Mouse (Mus musculus) brown adipose tissue, adult 24 weeks (tissue): ENCODE results near the gene Pdzd7. TPM values are rescaled to one million over a fixed set of nuclear protein-coding genes. Genes with fewer than 3 reads are reported as not detected.
A peak's percentile ranks its signal among the peaks of the same experiment; 100 is the strongest.

Experiments used
- H3K27ac ChIP-seq: fragments of 200-500 bp; replicated peaks from 2 replicates; pipeline ENCODE4 v1.5.1; 2012; ENCODE audit warnings: low read depth, mild to moderate bottlenecking, low read length
- H3K4me1 ChIP-seq: fragments of 200-500 bp; 2 replicates; pipeline ENCODE4 v1.6.1; 2012; ENCODE audit warnings: low read length, mixed read lengths; ENCODE audit not compliant: control insufficient read depth, insufficient read depth, insufficient read length
- H3K4me3 ChIP-seq: fragments of 200-500 bp; 2 replicates; pipeline ENCODE4 v1.5.1; 2012; ENCODE audit warnings: low read depth, mild to moderate bottlenecking, low read length, moderate library complexity; ENCODE audit not compliant: insufficient read depth
- polyA plus RNA-seq: library from polyadenylated mRNA; stranded (reverse); fragments of >200 nt; gene quantifications from 2 replicates; pipeline ENCODE4 v1.2.4, GENCODE M21; 2012; ENCODE audit not compliant: missing spikeins, insufficient read depth, insufficient read length

The Pdzd7 gene
- polyA plus RNA-seq, 1 experiment, result not detected

DNA sequence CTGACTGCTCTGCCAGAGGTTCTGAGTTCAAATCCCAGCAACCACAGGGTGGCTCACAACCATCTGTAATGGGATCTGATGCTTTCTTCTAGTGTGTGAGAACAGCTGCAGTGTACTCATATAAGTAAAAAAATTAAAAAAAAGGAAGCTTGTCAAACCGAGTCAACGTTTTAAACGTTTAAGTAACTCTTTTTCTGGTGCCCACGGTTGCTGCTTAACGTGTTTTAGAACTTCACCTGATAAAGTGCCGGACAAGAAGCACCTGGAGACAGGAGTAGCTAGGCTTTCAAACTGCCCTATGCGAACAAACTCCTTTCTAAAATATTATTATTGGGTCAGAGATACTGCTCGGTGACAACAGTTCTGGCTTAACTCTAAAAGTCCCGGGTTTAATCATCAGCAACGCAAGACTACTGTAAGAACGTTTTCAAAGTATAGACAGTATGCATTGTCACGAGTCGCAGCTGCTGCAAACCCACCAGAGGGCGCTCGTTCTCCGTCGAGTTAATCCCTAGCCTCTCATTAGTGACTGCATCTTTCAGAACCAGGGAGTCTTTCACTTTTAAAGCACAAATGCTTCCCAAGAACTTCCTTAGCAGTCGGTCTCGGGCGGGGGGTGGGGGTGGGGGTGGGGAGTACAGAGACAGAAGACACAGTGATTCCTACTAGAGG, 28.5 kb upstream of the Pdzd7 start:
- Histone ChIP-seq H3K4me1 (0 out of 2 replicates have a peak, but pooled peaks cover 2% of the 10 kb centered on the region), H3K4me3 (peak overlapping the region; percentile 81), H3K27ac (no peak overlapping the region)

DNA sequence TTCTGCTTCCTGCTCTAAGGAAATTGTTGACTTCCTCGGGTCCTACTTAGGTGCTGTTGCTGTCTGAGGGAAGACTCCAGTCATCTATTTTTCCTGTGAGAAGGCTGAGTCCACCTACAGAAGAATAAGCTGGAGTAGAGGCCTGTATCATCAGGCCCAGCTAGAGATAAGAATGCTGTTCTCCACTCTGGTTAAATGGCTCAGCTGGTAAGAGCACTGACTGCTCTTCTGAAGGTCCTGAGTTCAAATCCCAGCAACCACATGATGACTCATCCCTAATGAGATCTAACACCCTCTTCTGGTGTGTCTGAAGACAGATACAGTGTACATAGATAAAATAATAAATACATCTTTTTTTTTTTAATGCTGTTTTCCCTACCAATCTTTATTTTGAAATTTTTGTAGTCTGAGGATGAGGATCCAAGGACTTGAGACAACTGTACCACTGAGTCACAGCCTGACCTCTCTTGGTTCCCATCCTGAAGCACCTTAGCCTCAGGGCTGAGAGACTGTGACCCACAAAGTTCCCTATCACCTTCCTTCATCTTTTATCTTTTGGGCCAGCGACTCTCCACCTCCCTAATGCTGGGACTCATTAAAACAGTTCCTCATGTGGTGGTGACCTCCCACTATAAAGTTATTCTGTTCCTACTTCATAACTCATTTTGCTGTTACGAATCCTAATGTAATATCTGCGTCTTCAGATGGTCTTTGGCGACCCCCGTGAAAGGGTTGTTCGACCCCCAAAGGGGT, 22.4 kb upstream of the Pdzd7 start:
- Histone ChIP-seq H3K4me3 (no peak overlapping the region), H3K4me1 (no peaks in the 10 kb centered on the region), H3K27ac (no peak overlapping the region)

DNA sequence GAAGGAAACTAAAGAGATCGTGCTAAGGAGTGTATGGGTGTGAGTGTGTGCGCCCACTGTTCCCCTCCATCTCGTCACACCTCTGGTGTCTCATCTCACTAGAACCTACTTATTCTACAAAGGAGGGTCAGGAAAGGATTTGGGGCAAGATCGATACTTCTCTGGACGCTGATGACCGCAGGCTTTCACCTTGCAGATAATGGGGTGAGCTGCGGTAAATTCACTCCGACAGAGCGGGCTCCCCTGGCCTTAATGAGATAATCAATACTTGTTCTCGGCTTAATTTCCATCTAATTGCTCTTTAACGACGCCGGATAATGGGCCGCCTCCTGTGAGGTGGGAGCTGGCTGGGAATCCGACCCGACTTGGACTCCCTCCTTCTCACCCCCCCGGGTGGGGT, 21.7 kb upstream of the Pdzd7 start:
- no peak overlapping the region for H3K4me3 ChIP-seq
- no peaks in the 10 kb centered on the region for H3K4me1 ChIP-seq
- no peak overlapping the region for H3K27ac ChIP-seq

DNA sequence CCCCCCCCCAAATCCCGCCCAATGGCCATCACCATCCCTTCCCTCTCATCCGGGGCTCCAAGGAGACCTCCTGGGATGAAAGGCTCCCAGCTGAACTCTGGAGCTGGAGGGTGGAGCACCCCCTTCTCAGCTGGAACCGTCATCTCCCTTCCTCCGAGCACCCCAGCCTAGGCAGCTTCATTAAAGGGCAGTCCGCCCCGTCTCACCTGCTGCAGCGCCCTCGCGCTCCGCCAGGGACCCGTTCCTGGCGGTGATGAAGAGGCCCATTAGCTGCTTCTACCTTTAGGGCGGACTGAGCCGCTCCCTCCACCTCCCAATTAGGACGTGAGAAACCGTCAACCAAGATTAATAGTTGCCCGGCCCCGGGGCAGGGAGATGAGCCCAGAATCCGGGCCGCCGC, 19.7 kb upstream of the Pdzd7 start:
- Histone ChIP-seq H3K4me3 (no peak overlapping the region), H3K4me1 (no peaks in the 10 kb centered on the region), H3K27ac (no peak overlapping the region)

DNA sequence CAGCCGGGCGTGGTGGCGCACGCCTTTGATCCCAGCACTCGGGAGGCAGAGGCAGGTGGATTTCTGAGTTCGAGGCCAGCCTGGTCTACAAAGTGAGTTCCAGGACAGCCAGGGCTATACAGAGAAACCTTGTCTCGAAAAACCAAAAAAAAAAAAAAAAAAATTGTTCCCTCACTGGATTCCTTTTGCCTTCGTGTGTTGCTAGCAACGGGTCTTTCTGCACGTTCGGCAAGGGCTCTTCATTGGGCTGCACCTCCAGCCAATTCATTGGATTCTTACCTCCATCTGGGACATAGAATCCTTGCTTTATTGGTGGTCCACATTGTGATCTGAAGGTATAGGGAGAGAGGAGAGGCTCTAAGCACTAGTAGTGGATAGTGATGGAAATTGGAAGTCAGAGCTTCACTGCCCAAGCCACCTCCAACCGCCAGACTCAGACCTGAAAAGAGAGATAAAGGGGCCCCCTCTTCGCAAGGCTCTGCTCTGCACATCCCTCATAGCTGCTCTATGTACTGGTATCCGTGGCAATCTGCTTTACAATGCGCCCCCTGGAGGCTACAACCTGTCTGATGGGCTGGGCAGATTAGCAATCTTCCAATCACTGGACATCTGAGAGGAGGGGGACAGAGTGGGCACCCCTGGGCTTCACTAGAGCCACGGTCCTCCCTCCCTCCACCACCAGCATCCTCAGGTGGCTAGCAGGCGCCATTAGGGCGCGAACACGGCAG, 18.2 kb upstream of the Pdzd7 start:
- no peak overlapping the region for H3K4me3 ChIP-seq
- no peak overlapping the region for H3K27ac ChIP-seq
- H3K4me1 ChIP-seq, result no peaks in the 10 kb centered on the region

DNA sequence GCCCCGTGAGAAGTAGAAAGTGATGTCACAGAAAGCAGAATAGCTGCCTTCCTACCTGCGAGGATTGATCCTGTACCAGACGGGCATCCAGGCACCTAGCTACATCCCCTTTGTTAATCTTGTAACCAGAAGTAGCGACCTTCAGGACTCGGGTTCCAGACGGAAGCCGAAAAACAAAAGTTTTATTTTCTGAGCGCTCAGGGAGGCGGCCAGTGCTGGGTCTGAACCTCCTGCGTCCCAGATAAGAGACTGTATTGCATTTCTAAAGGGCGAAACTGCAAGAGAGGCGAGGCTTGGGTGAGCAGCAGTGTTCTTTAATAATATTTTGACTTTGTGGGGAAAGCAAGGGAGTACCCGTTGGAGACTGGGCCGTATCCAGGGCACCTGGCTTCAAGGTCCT, 13.3 kb upstream of the Pdzd7 start:
- Histone ChIP-seq H3K4me3 (peak overlapping the region; percentile 60), H3K27ac (peak overlapping the region; percentile 89), H3K4me1 (peaks cover 3% of the 10 kb centered on the region; the same call in 1 of the 2 replicates)

DNA sequence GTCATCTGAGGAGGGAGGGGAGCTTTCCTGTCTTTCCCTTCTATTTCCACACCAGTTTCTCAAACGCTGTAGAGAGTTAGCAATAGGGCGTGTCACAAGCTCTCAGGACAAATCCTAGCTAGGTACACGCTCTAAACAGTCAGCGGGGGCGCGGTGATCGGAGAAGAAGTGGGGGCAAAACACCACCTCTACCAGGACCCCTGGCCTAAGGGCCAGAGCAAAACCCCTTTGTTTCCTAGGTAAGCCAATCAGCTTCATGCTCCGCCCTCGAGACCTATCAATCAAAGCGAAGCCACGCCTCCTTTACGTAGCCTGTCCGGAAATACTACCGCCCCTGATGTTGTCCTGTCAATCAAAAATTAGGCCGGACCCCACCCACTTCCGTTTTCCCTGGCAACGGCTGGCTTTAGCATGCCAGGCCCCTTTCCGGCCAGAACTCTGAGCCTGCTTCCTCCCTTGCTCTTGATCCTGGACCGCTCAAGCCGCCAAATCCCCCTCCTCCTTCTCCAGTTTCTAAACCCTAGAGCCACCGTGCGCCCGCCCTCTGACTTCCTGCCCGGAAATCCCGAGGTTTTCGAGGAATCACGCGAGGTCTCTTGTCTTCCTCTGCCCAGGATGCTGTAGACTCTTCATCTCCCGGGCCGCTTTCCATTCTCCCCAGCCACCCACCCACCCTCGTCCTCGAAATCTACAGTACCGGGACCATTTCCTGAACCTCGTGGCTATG, 12.8 kb upstream of the Pdzd7 start:
- H3K4me3 ChIP-seq, result peak overlapping the region; percentile 77
- H3K27ac ChIP-seq, result peak overlapping the region; percentile 92
- H3K4me1 ChIP-seq, result peaks cover 3% of the 10 kb centered on the region; the same call in 1 of the 2 replicates

DNA sequence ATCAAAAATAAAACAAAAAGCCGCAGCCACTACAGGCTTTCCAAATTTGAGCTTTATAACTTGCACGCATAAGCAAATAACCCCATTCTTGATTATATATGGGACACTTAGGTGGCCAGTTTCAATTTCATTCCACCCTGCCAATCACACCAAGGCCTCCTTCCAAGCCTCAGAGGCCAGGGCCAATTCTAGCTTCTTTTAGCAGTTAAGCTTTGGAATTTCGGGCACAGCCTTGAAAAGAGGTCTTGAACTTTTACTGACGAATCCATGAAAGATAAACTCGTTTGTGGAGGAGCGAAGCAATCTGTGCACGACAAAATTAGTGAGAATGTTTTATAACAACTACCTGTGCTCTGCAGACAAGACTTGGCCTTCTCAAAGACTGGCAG, 12.2 kb upstream of the Pdzd7 start:
- Histone ChIP-seq H3K27ac (peak overlapping the region; percentile 92), H3K4me1 (peaks cover 3% of the 10 kb centered on the region; the same call in 1 of the 2 replicates), H3K4me3 (peak overlapping the region; percentile 77)

DNA sequence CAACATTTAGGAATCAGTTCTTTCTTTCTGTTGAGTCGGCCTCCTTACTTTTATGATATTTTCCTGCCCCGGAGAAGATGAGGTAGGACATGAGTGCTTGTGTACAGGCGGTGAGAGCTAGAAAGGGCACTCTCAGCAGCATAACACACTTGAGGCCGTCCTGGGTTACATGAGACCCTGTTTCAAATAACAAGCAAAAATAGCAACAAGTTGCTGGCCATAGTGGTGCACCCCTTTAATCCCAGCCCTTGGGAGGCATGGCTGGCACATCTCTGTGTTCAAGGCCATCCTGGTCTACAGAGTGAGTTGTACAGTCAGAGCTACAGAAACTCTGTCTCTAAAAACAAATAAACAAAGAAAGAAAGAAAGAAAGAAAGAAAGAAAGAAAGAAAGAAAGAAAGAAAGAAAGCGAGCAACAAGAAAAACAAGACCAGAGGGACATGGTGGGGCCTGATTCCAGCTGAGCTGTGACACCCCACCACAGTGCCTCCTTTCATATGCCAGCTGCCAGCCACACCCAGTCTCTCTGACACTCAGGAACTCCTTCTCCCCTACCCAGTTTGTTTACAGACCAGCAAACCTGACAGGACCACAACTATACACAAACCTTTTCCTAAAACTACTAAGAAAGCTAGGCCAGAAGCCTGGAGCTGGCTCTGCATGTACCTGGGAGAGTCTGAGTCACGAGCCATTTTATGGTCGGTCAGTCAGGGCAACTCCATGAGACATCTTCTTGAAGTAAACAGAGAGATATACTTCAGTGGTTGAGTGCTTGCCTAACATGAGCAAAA, 11.6 kb upstream of the Pdzd7 start:
- Histone ChIP-seq H3K4me1 (peaks cover 3% of the 10 kb centered on the region; the same call in 1 of the 2 replicates), H3K4me3 (peak overlapping the region; percentile 77; the same call in 1 of the 2 replicates), H3K27ac (peak overlapping the region; percentile 15; the same call in 1 of the 2 replicates)

DNA sequence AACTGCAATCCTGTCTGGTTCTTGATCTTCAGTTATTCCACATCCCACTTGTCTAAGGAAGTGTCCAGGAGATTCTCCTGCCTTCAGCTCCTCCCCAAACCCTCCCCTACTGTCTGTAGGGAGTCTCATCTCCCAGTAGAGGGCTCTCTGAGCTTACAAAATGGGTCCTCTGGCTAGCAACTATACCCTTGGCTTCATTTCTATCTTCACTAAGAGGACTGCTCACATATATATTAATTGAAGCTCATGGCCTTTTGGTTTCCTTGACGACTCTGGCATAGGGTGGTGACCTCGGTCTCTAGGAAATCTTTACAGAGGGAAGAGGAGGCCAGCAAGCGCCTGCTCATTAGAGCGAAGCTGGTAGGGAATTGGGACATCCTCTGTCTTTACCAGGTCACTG, 10.8 kb upstream of the Pdzd7 start:
- H3K27ac ChIP-seq, result no peak overlapping the region
- no peak overlapping the region for H3K4me3 ChIP-seq

DNA sequence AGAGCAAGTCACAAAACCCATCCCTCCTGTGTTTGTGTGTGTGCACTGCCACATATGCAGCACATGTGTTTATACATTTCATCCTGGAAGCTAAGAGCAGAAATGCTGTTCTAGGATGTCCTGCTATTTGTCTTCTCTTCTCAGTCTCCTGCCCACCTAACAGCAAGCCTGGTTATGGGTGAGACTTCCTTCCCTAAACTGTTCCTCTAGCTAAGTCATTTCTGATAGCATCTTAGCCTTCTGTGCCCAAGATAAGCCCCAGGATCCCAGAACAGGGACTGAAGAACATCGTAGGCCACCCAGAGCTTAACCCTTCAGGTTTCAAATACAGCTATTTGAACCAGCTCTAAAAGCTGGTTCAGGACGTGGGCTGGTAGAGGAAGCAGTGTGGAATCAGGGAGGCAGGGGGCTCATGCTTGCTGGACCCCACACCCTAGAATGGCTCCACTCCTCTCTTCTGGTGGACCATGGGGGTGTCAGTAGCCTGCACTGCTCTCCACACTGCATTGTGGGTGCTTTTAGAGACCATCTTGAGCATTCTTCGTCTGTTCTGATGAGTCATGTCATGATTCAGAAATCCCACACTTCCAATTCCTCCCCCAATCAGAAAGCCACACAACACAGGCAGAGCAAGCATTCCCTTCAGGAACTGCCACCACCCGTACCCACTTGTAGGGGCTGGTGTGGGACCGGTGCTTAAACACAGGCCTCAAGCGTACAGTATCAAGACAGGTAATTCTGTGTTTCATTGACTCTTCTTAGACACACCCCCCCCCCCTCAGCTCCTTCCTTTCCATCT, 9.6 kb upstream of the Pdzd7 start:
- Histone ChIP-seq H3K4me1 (peaks cover 3% of the 10 kb centered on the region; the same call in 1 of the 2 replicates), H3K4me3 (no peak overlapping the region), H3K27ac (no peak overlapping the region)

More for the DNA sequence above, 10.8 kb upstream of the Pdzd7 start:
- H3K4me1 ChIP-seq, result peaks cover 3% of the 10 kb centered on the region; the same call in 1 of the 2 replicates

DNA sequence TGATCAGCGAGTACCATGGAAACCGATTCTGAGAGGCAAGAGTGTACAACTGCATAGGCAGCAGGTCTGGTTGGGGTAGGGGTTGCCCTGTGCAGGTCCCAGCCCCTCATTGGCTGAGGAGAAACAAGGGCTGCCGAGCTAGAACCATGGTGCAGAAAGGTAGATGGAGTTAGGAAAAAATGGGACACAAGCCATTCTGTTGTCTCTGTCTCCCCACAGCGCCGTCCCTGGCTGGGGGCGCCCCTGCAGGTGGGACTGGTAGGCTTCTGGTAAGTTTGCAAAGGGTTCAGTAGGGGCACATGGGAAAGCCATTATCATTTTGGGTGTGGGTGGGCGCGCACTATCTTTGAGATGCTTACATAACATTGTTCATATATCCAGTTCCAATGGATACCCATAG, 7.9 kb upstream of the Pdzd7 start:
- Histone ChIP-seq H3K4me1 (peaks cover 3% of the 10 kb centered on the region; the same call in 1 of the 2 replicates), H3K4me3 (no peak overlapping the region), H3K27ac (no peak overlapping the region)

DNA sequence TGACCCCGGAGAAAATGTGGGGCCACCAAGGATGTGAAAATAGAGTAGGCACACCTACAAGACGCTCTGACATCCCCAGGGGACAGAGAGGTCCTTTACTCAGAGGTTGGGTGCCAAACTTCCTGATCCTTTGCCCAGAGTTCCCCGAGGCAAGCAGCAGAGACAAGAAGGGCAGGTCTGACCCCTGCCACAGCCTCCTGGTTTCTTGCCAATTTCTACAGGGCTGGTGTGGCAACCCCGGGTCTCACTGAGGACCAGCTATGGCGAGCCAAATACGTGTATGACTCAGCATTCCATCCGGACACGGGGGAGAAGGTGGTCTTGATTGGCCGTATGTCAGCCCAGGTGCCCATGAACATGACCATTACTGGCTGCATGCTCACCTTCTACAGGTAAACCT, 4.0 kb upstream of the Pdzd7 start:
- Histone ChIP-seq H3K27ac (no peak overlapping the region), H3K4me3 (no peak overlapping the region), H3K4me1 (peaks cover 4% of the 10 kb centered on the region)
